Mouse (Mus musculus): ENCODE data around the gene Malrd1. TPM values are rescaled to one million over a fixed set of nuclear protein-coding genes. Genes with fewer than 3 reads are reported as not detected.
"Not testable (repeated sequence)": the region's sequence is repeated elsewhere in the genome, so short reads cannot be mapped to it uniquely, and the experiment has no call there.

The Malrd1 gene
- polyA plus RNA-seq, 1 experiment, result 0.02 TPM

GRCm38 (mm10) chr2:16002925-16003324 lies 476.6 kb downstream of the Malrd1 start:
- TF ChIP-seq POLR2A (IDR thresholded peaks at IDR 0.05; ENCODE audit: extremely low read depth, insufficient read depth, low read length) (no peak), CTCF (IDR thresholded peaks at IDR 0.05; ENCODE audit: extremely low read depth, insufficient read depth, low read length) (no peak)
- Histone ChIP-seq H3K4me1 (ENCODE audit: control insufficient read depth, insufficient read depth, low read length) (no peaks in the 10 kb centered on the region), H3K4me3 (ENCODE audit: insufficient read depth, low read length) (no peak overlapping the region), H3K27ac (ENCODE audit: insufficient read depth, low read length) (no peak overlapping the region)

- H3K27ac ChIP-seq (ENCODE audit: insufficient read depth, low read length); H3K4me1 ChIP-seq (ENCODE audit: control insufficient read depth, insufficient read depth, low read length); H3K4me3 ChIP-seq (ENCODE audit: insufficient read depth, low read length): not testable (repeated sequence)
These were observed 490.8 kb downstream of the Malrd1 start for GRCm38 (mm10) chr2:16017046-16017445.

GRCm38 (mm10) chr2:16017719-16018118 lies 491.4 kb downstream of the Malrd1 start:
- not testable (repeated sequence) for H3K27ac ChIP-seq (ENCODE audit: insufficient read depth, low read length); H3K4me1 ChIP-seq (ENCODE audit: control insufficient read depth, insufficient read depth, low read length); H3K4me3 ChIP-seq (ENCODE audit: insufficient read depth, low read length)

- Histone ChIP-seq H3K4me1 (ENCODE audit: control insufficient read depth, insufficient read depth, low read length) (no peaks in the 10 kb centered on the region), H3K27ac (ENCODE audit: insufficient read depth, low read length) (no peak overlapping the region), H3K4me3 (ENCODE audit: insufficient read depth, low read length) (no peak overlapping the region)
- TF ChIP-seq CTCF (IDR thresholded peaks at IDR 0.05; ENCODE audit: extremely low read depth, insufficient read depth, low read length) (no peak), POLR2A (IDR thresholded peaks at IDR 0.05; ENCODE audit: extremely low read depth, insufficient read depth, low read length) (no peak)
These were observed 503.5 kb downstream of the Malrd1 start for GRCm38 (mm10) chr2:16029752-16030151.

- no peaks in the 10 kb centered on the region for H3K4me1 ChIP-seq (ENCODE audit: control insufficient read depth, insufficient read depth, low read length)
- H3K4me3 ChIP-seq (ENCODE audit: insufficient read depth, low read length), result no peak overlapping the region
- H3K27ac ChIP-seq (ENCODE audit: insufficient read depth, low read length), result no peak overlapping the region
- TF ChIP-seq POLR2A (IDR thresholded peaks at IDR 0.05; ENCODE audit: extremely low read depth, insufficient read depth, low read length), result no peak
- no peak for TF ChIP-seq CTCF (IDR thresholded peaks at IDR 0.05; ENCODE audit: extremely low read depth, insufficient read depth, low read length)
These were observed 505.3 kb downstream of the Malrd1 start for GRCm38 (mm10) chr2:16031559-16031958.

- H3K4me1 ChIP-seq (ENCODE audit: control insufficient read depth, insufficient read depth, low read length), result no peaks in the 10 kb centered on the region
- no peak for TF ChIP-seq CTCF (IDR thresholded peaks at IDR 0.05; ENCODE audit: extremely low read depth, insufficient read depth, low read length)
- TF ChIP-seq POLR2A (IDR thresholded peaks at IDR 0.05; ENCODE audit: extremely low read depth, insufficient read depth, low read length), result no peak
- no peak overlapping the region for H3K4me3 ChIP-seq (ENCODE audit: insufficient read depth, low read length)
- H3K27ac ChIP-seq (ENCODE audit: insufficient read depth, low read length), result no peak overlapping the region
These were observed 506.5 kb downstream of the Malrd1 start for GRCm38 (mm10) chr2:16032804-16033203.

GRCm38 (mm10) chr2:16110696-16111095 lies 584.4 kb downstream of the Malrd1 start:
- H3K4me1 ChIP-seq (ENCODE audit: control insufficient read depth, insufficient read depth, low read length), result no peaks in the 10 kb centered on the region
- H3K27ac ChIP-seq (ENCODE audit: insufficient read depth, low read length), result no peak overlapping the region
- no peak overlapping the region for H3K4me3 ChIP-seq (ENCODE audit: insufficient read depth, low read length)
- TF ChIP-seq CTCF (IDR thresholded peaks at IDR 0.05; ENCODE audit: extremely low read depth, insufficient read depth, low read length) (no peak), POLR2A (IDR thresholded peaks at IDR 0.05; ENCODE audit: extremely low read depth, insufficient read depth, low read length) (no peak)

- no peak for TF ChIP-seq CTCF (IDR thresholded peaks at IDR 0.05; ENCODE audit: extremely low read depth, insufficient read depth, low read length)
- no peak for TF ChIP-seq POLR2A (IDR thresholded peaks at IDR 0.05; ENCODE audit: extremely low read depth, insufficient read depth, low read length)
- Histone ChIP-seq H3K4me1 (ENCODE audit: control insufficient read depth, insufficient read depth, low read length) (no peaks in the 10 kb centered on the region), H3K4me3 (ENCODE audit: insufficient read depth, low read length) (no peak overlapping the region), H3K27ac (ENCODE audit: insufficient read depth, low read length) (no peak overlapping the region)
These were observed 587.1 kb downstream of the Malrd1 start for GRCm38 (mm10) chr2:16113333-16113732.

GRCm38 (mm10) chr2:16147999-16148398 lies 621.7 kb downstream of the Malrd1 start:
- H3K4me3 ChIP-seq (ENCODE audit: insufficient read depth, low read length), result no peak overlapping the region
- no peak for TF ChIP-seq CTCF (IDR thresholded peaks at IDR 0.05; ENCODE audit: extremely low read depth, insufficient read depth, low read length)
- TF ChIP-seq POLR2A (IDR thresholded peaks at IDR 0.05; ENCODE audit: extremely low read depth, insufficient read depth, low read length), result no peak
- no peak overlapping the region for H3K27ac ChIP-seq (ENCODE audit: insufficient read depth, low read length)
- H3K4me1 ChIP-seq (ENCODE audit: control insufficient read depth, insufficient read depth, low read length), result no peaks in the 10 kb centered on the region

- H3K4me3 ChIP-seq (ENCODE audit: insufficient read depth, low read length), result no peak overlapping the region
- no peak overlapping the region for H3K27ac ChIP-seq (ENCODE audit: insufficient read depth, low read length)
- H3K4me1 ChIP-seq (ENCODE audit: control insufficient read depth, insufficient read depth, low read length), result no peaks in the 10 kb centered on the region
- TF ChIP-seq POLR2A (IDR thresholded peaks at IDR 0.05; ENCODE audit: extremely low read depth, insufficient read depth, low read length), result no peak
These were observed 626.3 kb downstream of the Malrd1 start for GRCm38 (mm10) chr2:16152623-16153022.

Measured in cortical plate, adult 2 months (tissue).